Mouse (Mus musculus): ENCODE measurements around the gene Ptpn14. TPM values are rescaled to one million over a fixed set of nuclear protein-coding genes. Genes with fewer than 3 reads are reported as not detected.

Ptpn14 gene
- polyA plus RNA-seq, 1 experiment from 2014 or later, result 6.7 TPM

DNA sequence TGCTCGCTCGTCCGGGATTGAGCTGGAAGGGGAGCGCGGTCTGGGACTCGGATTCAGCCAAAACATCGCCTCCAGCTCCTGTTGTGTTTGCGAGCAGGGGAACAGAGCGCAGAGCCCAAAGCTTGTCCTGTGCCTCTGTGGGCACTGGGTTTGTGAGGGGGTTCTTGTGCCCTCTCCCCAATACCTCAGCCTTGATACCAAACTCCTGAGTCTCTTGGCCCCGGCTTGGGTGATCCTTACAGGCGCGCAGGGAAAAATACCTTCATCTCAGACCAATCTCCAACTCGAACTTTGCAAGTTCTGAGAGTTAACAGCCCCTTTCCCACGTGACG is 682 bp downstream of the Ptpn14 start:
- Histone ChIP-seq H3K27ac (replicated peaks) (peak overlapping the region; percentile 92), H3K36me3 (replicated peaks) (no peaks in the 10 kb centered on the region), H3K4me1 (peaks cover 65% of the 10 kb centered on the region), H3K9me3 (no peaks in the 10 kb centered on the region), H3K27me3 (replicated peaks; ENCODE audit: low read depth, poor library complexity, severe bottlenecking) (peaks cover 44% of the 10 kb centered on the region), H3K4me3 (peak overlapping the region; percentile 88)
- DNase-seq (ENCODE audit: low spot score), result no peak
- 0% methylated on average over 15 of the region's 15 CpGs for WGBS

DNA sequence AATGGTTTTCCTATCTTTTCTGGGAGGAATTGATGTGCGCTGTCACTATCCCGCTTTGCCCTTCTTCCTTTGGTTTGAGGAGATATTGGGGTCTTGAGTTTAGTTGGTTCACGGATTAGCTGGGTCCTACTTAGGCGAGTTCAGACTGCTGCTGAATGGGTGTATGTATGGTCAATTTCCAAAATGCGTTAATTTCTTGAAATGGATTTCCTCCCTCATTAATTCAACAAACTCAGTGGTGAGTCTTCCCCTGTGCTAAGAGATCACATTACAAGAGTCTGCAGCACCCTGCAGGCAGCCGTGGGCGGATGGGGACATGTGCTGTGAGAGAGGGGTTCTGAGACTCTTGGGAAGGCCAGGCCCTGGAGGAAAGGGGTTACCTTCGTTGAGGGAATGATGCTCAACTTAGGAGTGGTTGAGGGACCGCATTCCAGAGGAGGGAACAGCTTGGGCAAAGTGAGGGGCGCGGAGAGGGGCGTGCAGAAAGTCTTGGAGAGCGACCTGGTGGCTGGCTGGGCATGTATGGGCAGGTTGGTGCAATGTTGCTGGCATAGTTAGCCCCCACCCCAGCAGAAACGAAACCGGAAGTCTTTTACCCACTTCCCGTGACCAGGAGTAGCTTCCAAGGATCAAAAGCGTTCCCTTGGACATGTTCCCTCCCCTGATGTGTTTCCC is 1.2 kb downstream of the Ptpn14 start:
- peaks cover 3% of the 10 kb centered on the region; the same call in 1 of the 2 replicates for H3K36me3 ChIP-seq (replicated peaks)
- H3K9me3 ChIP-seq, result no peaks in the 10 kb centered on the region
- peaks cover 44% of the 10 kb centered on the region for H3K27me3 ChIP-seq (replicated peaks; ENCODE audit: low read depth, poor library complexity, severe bottlenecking)
- peak; percentile 33 for DNase-seq (ENCODE audit: low spot score)
- peak overlapping the region; percentile 88 for H3K4me3 ChIP-seq
- WGBS, result 7% methylated on average over 17 of the region's 17 CpGs
- peak overlapping the region; percentile 92; the same call in 1 of the 2 replicates for H3K27ac ChIP-seq (replicated peaks)
- peaks cover 65% of the 10 kb centered on the region for H3K4me1 ChIP-seq

DNA sequence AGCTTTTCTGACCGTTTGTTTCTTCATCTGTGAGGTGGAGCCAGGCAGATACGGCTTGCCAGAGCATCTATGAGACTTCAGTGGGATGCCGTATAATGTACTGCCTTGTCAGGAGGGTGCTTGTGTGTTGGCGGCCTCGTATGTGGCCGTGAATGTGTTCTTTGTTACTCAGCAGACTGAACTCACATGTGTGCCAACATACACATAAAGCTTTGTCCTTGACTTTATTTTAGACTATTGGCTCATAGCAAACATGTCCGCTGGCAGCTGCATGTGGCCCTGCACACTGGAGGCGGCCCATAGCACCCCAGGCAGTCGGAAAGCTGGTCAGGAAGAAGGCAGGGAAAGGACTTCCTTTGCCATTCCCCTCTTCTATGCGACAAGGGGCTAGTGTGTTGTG is 3.6 kb downstream of the Ptpn14 start:
- Histone ChIP-seq H3K27ac (replicated peaks) (no peak overlapping the region), H3K9me3 (no peaks in the 10 kb centered on the region), H3K4me1 (peaks cover 58% of the 10 kb centered on the region), H3K36me3 (replicated peaks) (peaks cover 3% of the 10 kb centered on the region; the same call in 1 of the 2 replicates), H3K27me3 (replicated peaks; ENCODE audit: low read depth, poor library complexity, severe bottlenecking) (peaks cover 36% of the 10 kb centered on the region), H3K4me3 (no peak overlapping the region)
- no peak for DNase-seq (ENCODE audit: low spot score)
- 59% methylated on average over 10 of the region's 10 CpGs for WGBS

DNA sequence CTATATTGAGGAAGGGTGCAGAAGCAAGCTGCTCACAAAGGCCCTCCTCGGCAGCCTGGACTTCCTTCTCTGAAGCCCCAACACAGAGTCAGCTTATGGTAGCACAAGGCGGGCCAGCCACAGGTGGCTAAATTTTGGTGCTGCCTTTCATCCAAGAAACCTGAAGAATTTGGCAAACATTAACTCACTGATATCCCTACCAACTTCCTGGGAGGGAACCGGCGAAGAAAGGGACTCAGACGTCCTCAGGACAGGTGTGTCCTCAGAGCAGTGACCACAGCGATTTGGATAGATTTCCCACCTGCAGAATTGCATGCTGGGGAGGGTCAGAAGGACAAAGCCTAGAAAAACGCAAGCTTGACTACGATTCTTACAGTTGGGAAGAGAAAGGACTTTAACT is 4.1 kb downstream of the Ptpn14 start:
- Histone ChIP-seq H3K27me3 (replicated peaks; ENCODE audit: low read depth, poor library complexity, severe bottlenecking) (peaks cover 31% of the 10 kb centered on the region), H3K4me1 (peaks cover 53% of the 10 kb centered on the region), H3K4me3 (no peak overlapping the region), H3K9me3 (no peaks in the 10 kb centered on the region), H3K27ac (replicated peaks) (no peak overlapping the region), H3K36me3 (replicated peaks) (peaks cover 3% of the 10 kb centered on the region; the same call in 1 of the 2 replicates)
- DNase-seq (ENCODE audit: low spot score), result no peak
- WGBS, result 73% methylated on average over 8 of the region's 8 CpGs

DNA sequence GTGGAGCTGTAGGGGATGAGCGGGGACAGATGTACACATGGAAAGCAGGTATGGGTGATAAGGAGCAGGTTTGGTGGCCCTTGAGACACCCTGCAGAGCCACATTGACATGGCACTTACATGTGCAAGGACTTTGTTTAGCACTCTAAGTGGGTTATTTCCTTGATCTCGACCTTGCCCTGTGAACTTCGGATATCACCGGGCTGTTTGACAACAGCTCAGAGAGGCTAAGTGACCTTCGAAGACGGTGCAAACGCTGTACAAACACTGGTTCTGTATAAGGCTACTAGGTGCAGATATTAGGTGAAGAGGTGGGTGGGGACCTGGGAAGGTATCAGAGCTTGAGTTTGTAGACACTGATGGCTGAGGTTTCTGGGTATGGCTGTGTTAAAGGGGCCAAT is 12.0 kb downstream of the Ptpn14 start:
- no peaks in the 10 kb centered on the region for H3K27me3 ChIP-seq (replicated peaks; ENCODE audit: low read depth, poor library complexity, severe bottlenecking)
- 89% methylated on average over 7 of the region's 7 CpGs for WGBS
- no peak overlapping the region for H3K4me3 ChIP-seq
- H3K9me3 ChIP-seq, result no peaks in the 10 kb centered on the region
- H3K27ac ChIP-seq (replicated peaks), result no peak overlapping the region
- DNase-seq (ENCODE audit: low spot score), result no peak
- H3K4me1 ChIP-seq, result peaks cover 19% of the 10 kb centered on the region
- peaks cover 13% of the 10 kb centered on the region; the same call in 1 of the 2 replicates for H3K36me3 ChIP-seq (replicated peaks)

DNA sequence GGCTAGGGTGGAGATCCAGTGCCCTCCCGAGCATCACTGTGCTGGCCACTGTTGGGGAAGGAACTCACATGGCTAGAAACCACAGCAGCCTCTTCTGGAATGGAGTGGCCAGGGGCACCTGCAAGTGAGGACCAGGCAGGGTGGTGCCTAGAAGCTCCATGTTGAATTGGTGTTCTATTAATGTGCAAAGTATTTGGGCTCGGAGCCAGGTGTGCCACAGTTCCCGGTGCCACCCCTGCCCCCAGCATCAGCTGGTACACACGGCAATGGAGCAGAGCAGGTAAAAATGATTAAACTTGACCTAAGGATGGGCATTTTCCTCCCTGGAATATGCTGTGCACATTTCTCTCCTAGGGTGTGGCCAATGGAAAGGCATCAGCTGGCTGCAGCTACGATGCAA is 14.0 kb downstream of the Ptpn14 start:
- no peaks in the 10 kb centered on the region for H3K27me3 ChIP-seq (replicated peaks; ENCODE audit: low read depth, poor library complexity, severe bottlenecking)
- DNase-seq (ENCODE audit: low spot score), result no peak
- H3K9me3 ChIP-seq, result no peaks in the 10 kb centered on the region
- peaks cover 13% of the 10 kb centered on the region; the same call in 1 of the 2 replicates for H3K36me3 ChIP-seq (replicated peaks)
- H3K4me3 ChIP-seq, result no peak overlapping the region
- H3K4me1 ChIP-seq, result peaks cover 33% of the 10 kb centered on the region
- WGBS, result 97% methylated on average over 5 of the region's 5 CpGs
- H3K27ac ChIP-seq (replicated peaks), result no peak overlapping the region

DNA sequence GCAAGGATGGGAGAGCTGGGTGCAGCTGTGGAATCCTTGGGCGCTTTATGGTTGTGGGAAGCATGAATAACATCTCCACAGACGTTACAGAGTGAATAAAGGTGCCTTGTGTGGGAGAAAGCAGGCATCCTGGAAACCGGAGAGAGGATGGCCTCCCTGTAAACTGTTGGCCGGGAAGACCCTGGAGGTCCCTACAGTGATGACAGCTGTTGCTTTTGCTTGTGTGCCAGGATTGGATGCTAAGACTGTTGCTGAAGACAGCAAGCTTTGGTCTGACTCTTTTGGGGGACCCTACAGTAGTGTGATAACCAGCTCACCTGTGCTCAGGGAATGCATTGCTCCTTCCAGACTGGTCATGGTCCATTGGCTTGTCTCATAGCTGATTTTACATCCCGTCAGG is 15.1 kb downstream of the Ptpn14 start:
- Histone ChIP-seq H3K4me3 (no peak overlapping the region), H3K9me3 (no peaks in the 10 kb centered on the region), H3K4me1 (peaks cover 33% of the 10 kb centered on the region), H3K36me3 (replicated peaks) (peaks cover 13% of the 10 kb centered on the region; the same call in 1 of the 2 replicates), H3K27me3 (replicated peaks; ENCODE audit: low read depth, poor library complexity, severe bottlenecking) (no peaks in the 10 kb centered on the region), H3K27ac (replicated peaks) (no peak overlapping the region)
- 90% methylated on average over 5 of the region's 5 CpGs for WGBS
- no peak for DNase-seq (ENCODE audit: low spot score)

DNA sequence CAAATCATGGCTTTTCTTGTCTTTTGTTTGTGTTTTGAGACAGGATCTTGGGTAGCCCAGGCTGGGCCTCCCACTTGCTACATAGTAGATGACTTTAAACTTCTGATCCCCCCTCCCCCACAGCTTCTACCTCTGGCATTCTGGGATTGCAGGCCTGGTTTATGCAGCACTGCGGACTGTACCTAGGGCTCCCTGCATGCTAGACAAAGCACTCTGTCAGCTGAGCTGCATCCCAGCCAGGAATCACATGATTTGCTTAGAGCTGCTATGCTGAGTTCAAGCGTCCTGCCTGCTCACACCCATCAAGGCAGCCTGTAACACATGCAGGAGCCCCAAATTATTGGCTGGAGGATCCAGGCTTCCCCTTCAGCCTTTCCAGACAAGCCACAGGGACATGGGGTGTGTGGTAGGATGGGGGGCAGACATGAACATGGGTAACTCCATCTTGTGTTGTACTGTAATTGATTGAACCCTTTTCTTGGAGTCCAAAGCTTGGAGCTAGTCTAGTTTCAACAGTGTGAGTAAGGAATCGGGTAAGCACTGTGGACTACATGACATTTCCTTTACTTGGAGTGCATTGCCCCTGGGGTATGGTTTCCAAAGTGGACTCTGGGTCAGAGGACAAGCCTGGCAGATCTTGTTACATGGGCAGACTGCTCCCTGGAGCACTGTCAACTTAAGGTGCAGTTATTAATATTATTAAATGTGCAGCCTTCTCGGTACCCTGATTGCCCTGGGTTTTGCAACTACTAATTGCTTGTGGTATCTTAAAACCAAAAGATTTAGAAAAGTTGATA is 17.0 kb downstream of the Ptpn14 start:
- peak; percentile 39 for DNase-seq (ENCODE audit: low spot score)
- Histone ChIP-seq H3K4me1 (peaks cover 20% of the 10 kb centered on the region), H3K4me3 (no peak overlapping the region), H3K27ac (replicated peaks) (peak overlapping the region; percentile 76), H3K36me3 (replicated peaks) (0 out of 2 replicates have a peak, but pooled peaks cover 9% of the 10 kb centered on the region), H3K27me3 (replicated peaks; ENCODE audit: low read depth, poor library complexity, severe bottlenecking) (no peaks in the 10 kb centered on the region), H3K9me3 (no peaks in the 10 kb centered on the region)
- WGBS, result 36% methylated on average over 4 of the region's 4 CpGs

DNA sequence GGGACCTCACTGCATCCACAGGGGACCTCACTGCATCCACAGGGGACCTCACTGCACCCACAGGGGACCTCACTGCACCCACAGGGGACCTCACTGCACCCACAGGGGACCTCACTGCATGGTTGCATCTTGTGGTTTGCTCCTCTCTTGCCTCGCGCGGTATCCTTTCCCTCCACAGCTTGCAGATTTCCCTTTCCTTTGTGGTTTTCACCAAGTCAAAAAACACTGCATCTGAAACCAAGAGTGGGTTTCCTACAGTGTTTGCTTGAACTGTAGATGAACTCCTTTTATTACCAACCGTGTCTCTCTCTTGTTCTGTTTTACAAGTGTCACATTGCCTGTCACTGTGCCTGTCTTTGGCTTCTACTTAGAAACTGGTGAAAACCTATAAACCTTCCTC is 18.5 kb downstream of the Ptpn14 start:
- DNase-seq (ENCODE audit: low spot score), result no peak
- peaks cover 20% of the 10 kb centered on the region for H3K4me1 ChIP-seq
- no peaks in the 10 kb centered on the region for H3K9me3 ChIP-seq
- 79% methylated on average over 4 of the region's 4 CpGs for WGBS
- no peak overlapping the region for H3K4me3 ChIP-seq
- H3K27ac ChIP-seq (replicated peaks), result no peak overlapping the region
- no peaks in the 10 kb centered on the region for H3K27me3 ChIP-seq (replicated peaks; ENCODE audit: low read depth, poor library complexity, severe bottlenecking)
- H3K36me3 ChIP-seq (replicated peaks), result peaks cover 17% of the 10 kb centered on the region

DNA sequence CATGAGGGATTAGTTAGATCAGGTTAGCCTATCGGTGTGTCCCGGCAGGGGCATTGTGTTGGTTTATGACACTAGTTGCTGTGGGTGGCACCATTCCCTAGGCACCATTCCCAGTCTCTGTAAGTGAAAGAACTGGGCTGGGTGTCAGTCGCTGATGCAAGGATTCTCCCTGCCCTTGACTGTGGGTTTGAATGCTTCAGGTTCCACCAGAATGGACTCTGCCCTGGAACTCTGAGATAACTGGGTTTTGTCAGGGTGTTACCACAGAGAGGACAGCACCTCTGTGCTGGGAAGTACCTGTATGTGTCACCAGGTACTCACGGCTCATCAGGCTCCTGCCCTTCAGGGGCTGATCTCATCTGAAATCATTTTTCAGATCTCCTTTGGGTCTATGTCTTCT is 21.7 kb downstream of the Ptpn14 start:
- Histone ChIP-seq H3K36me3 (replicated peaks) (peaks cover 8% of the 10 kb centered on the region), H3K9me3 (no peaks in the 10 kb centered on the region), H3K27me3 (replicated peaks; ENCODE audit: low read depth, poor library complexity, severe bottlenecking) (no peaks in the 10 kb centered on the region), H3K4me1 (peaks cover 29% of the 10 kb centered on the region), H3K27ac (replicated peaks) (no peak overlapping the region), H3K4me3 (no peak overlapping the region)
- no peak for DNase-seq (ENCODE audit: low spot score)
- WGBS, result 94% methylated on average over 4 of the region's 4 CpGs

DNA sequence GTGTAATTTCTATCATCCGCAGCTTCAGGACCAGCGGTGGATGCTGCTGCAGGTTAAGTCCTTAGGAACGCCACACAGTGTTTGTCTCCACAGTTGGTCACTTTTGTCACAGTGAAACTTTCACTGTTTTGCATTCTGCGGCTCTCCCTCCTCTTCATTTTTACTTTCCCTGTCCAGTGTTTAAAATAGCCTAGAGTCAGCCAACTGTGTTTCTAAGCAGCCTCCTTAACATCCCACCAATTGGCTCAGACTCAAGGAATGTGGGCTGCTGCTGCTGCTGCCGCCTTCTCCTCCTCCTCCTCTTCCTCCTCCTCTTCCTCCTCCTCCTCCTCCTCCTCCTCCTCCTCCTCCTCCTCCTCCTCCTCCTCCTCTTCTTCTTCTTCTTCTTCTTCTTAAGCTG is 22.2 kb downstream of the Ptpn14 start:
- H3K9me3 ChIP-seq, result no peaks in the 10 kb centered on the region
- H3K27ac ChIP-seq (replicated peaks), result no peak overlapping the region
- DNase-seq (ENCODE audit: low spot score), result no peak
- H3K4me1 ChIP-seq, result peaks cover 29% of the 10 kb centered on the region
- peaks cover 8% of the 10 kb centered on the region for H3K36me3 ChIP-seq (replicated peaks)
- no peak overlapping the region for H3K4me3 ChIP-seq
- 87% methylated on average over 5 of the region's 5 CpGs for WGBS
- no peaks in the 10 kb centered on the region for H3K27me3 ChIP-seq (replicated peaks; ENCODE audit: low read depth, poor library complexity, severe bottlenecking)

DNA sequence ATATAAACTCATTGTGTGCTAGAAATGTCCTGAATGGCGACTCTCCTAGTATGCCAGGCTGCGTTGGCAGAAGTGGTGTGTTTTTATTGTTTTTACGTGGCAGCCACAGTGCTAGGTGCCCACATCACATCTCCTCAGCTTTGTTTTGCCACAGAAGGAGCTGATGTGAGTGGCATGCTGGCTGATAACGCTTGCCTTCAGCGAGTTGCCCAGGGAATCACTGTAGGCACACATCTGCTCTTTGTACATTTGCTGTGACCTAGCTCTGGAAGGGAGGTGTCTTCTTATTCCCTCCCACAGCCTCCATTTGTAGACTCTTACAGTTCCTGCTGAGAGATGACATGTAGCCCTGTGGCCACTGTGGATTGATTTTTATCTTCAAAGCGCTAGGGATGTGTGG is 24.2 kb downstream of the Ptpn14 start:
- H3K4me1 ChIP-seq, result peaks cover 36% of the 10 kb centered on the region
- H3K36me3 ChIP-seq (replicated peaks), result peaks cover 8% of the 10 kb centered on the region
- H3K27ac ChIP-seq (replicated peaks), result no peak overlapping the region
- DNase-seq (ENCODE audit: low spot score), result no peak
- H3K4me3 ChIP-seq, result no peak overlapping the region
- 81% methylated on average over 6 of the region's 6 CpGs for WGBS
- H3K9me3 ChIP-seq, result no peaks in the 10 kb centered on the region
- no peaks in the 10 kb centered on the region for H3K27me3 ChIP-seq (replicated peaks; ENCODE audit: low read depth, poor library complexity, severe bottlenecking)

DNA sequence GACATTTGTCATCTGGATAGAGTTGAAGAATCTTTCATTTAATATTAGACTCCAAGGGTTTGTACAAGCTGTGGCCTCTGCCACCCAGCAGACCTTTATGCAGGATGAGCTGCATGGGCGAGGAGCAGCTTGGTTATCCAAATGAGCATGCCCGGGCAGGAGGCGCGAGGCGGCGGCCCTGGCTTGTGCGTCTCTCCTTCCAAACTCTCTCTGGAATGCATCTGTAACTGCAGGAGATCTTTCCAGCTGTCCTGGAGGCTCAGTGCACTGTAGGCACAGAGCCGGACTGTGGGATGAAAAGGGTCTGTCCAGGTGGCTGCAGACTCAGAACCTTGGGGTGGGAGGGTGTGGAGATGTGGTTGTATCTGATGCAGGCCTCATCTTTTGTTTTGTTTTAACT is 27.0 kb downstream of the Ptpn14 start:
- 46% methylated on average over 8 of the region's 8 CpGs for WGBS
- no peak overlapping the region for H3K4me3 ChIP-seq
- H3K27me3 ChIP-seq (replicated peaks; ENCODE audit: low read depth, poor library complexity, severe bottlenecking), result no peaks in the 10 kb centered on the region
- peaks cover 13% of the 10 kb centered on the region for H3K36me3 ChIP-seq (replicated peaks)
- no peak for DNase-seq (ENCODE audit: low spot score)
- no peaks in the 10 kb centered on the region for H3K9me3 ChIP-seq
- peaks cover 39% of the 10 kb centered on the region for H3K4me1 ChIP-seq
- 0 out of 2 replicates have a peak overlapping the region, but pooled peaks have one; percentile 19 for H3K27ac ChIP-seq (replicated peaks)
